Mouse (Mus musculus): ENCODE measurements around the gene March1. TPM values are rescaled to one million over a fixed set of nuclear protein-coding genes. Genes with fewer than 3 reads are reported as not detected.
A peak's percentile ranks its signal among the peaks of the same experiment; 100 is the strongest.

The March1 gene
- total and polyA plus RNA-seq, 2 experiments from 2014 or later, result 42.8 to 47.5 TPM

DNA sequence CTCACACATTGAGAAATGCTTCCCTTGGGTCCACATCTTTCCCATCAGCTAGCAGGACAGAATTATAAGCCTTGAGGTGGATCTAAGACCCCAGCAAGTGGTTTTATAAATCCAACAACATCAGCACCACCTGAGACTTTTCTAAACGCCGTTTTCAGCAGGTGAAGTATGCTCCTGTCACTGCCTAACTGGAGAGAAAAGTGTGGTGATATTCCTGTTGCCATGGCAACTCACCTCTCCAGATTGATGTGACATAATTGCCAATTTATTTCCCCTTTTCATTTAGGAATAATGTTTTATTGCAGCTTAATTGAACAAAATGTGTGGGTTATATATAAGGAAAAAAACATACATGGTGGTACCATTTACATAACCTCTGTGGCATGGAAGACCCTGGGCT lies 565.8 kb downstream of the March1 start:
- Histone ChIP-seq H3K4me2 (ENCODE audit: low read depth, low read length) (no peak overlapping the region), H3K4me3 (ENCODE audit: low read length) (no peak overlapping the region), H3K9ac (replicated peaks; ENCODE audit: low read length) (no peak overlapping the region), H3K36me3 (ENCODE audit: insufficient read depth, low read length) (no peaks in the 10 kb centered on the region), H3K27ac (no peak overlapping the region), H3K9me3 (ENCODE audit: low read length) (no peaks in the 10 kb centered on the region), H3K4me1 (ENCODE audit: insufficient read depth, low read length) (no peaks in the 10 kb centered on the region), H3K27me3 (ENCODE audit: insufficient read depth, low read length) (no peaks in the 10 kb centered on the region)
- DNase-seq (ENCODE audit: low spot score) (peak; percentile 24), ATAC-seq (no peak)
- no peak for TF ChIP-seq CTCF (IDR thresholded peaks at IDR 0.05; ENCODE audit: low read depth)
- 39% methylated on average over 2 of the region's 2 CpGs for WGBS

DNA sequence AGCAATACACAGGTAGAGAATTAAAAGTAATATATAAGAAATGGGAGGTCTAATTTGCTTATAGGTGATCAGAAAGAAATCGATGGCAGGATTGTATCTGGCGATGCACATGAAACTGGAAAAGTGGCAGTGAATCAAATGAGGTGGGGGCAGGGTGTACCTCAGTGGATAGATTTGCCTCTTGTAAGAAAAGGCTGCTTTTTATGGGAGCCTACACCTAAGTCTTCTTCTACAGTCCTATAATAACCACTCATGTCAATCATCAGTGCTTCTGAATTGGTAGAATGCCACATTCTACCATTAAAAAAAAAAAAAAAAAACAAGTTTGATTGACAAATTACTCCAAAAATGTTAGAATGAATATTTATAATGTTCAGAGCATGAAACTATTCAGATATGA lies 567.5 kb downstream of the March1 start:
- no peak for DNase-seq (ENCODE audit: low spot score)
- TF ChIP-seq CTCF (IDR thresholded peaks at IDR 0.05; ENCODE audit: low read depth), result no peak
- ATAC-seq, result no peak
- Histone ChIP-seq H3K36me3 (ENCODE audit: insufficient read depth, low read length) (no peaks in the 10 kb centered on the region), H3K27me3 (ENCODE audit: insufficient read depth, low read length) (no peaks in the 10 kb centered on the region), H3K9me3 (ENCODE audit: low read length) (no peaks in the 10 kb centered on the region), H3K4me3 (ENCODE audit: low read length) (no peak overlapping the region), H3K4me1 (ENCODE audit: insufficient read depth, low read length) (no peaks in the 10 kb centered on the region), H3K27ac (no peak overlapping the region), H3K4me2 (ENCODE audit: low read depth, low read length) (no peak overlapping the region), H3K9ac (replicated peaks; ENCODE audit: low read length) (no peak overlapping the region)
- WGBS, result 92% methylated on average over 2 of the region's 2 CpGs

DNA sequence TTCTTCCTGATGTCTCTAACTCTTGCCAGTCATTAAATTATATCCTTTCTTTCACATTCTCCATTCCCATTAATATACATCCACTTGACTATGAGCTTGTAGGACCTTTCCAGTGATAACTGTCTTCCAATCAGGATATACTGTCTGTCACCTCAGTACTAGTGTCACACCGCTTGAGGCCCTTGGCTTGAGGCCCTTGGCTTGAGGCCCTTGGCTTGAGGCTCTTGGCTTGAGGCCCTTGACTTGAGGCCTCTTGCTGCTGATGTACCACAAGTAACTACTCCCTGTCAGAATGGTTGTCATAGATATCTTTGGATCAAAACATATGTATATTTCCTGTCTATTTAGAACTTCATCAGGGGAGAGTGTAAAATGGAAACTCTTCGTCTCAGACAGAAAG lies 576.7 kb downstream of the March1 start:
- no peak overlapping the region for H3K4me3 ChIP-seq (ENCODE audit: low read length)
- H3K4me1 ChIP-seq (ENCODE audit: insufficient read depth, low read length), result no peaks in the 10 kb centered on the region
- ATAC-seq (no peak), DNase-seq (ENCODE audit: low spot score) (peak; percentile 9)
- TF ChIP-seq CTCF (IDR thresholded peaks at IDR 0.05; ENCODE audit: low read depth), result no peak
- no peaks in the 10 kb centered on the region for H3K9me3 ChIP-seq (ENCODE audit: low read length)
- H3K4me2 ChIP-seq (ENCODE audit: low read depth, low read length), result no peak overlapping the region
- no peak overlapping the region for H3K27ac ChIP-seq
- H3K9ac ChIP-seq (replicated peaks; ENCODE audit: low read length), result no peak overlapping the region
- H3K36me3 ChIP-seq (ENCODE audit: insufficient read depth, low read length), result no peaks in the 10 kb centered on the region
- WGBS, result 64% methylated on average over 2 of the region's 2 CpGs
- H3K27me3 ChIP-seq (ENCODE audit: insufficient read depth, low read length), result no peaks in the 10 kb centered on the region

DNA sequence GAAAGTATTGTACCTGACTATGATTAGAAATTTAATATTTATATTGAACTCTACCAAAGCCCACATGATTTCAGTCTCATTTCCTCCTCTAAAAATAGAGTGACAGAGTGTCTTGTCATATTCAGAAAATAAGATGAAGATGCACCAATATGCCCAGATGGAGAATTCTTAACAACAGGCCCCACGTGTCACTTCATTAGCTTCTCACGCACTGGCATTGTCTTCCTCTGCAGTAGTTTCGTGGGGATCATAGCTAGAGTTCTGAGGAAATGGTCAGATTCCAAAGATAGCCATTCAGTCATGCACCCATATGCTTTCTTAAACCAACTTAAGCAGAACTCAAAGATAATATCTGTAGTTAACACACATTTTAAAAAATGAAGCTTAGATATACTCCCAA lies 582.5 kb downstream of the March1 start:
- Histone ChIP-seq H3K9me3 (ENCODE audit: low read length) (no peaks in the 10 kb centered on the region), H3K4me1 (ENCODE audit: insufficient read depth, low read length) (no peaks in the 10 kb centered on the region), H3K4me3 (ENCODE audit: low read length) (no peak overlapping the region), H3K4me2 (ENCODE audit: low read depth, low read length) (no peak overlapping the region), H3K27me3 (ENCODE audit: insufficient read depth, low read length) (no peaks in the 10 kb centered on the region), H3K9ac (replicated peaks; ENCODE audit: low read length) (no peak overlapping the region), H3K27ac (no peak overlapping the region), H3K36me3 (ENCODE audit: insufficient read depth, low read length) (no peaks in the 10 kb centered on the region)
- TF ChIP-seq CTCF (IDR thresholded peaks at IDR 0.05; ENCODE audit: low read depth), result no peak
- no peak for ATAC-seq
- DNase-seq (ENCODE audit: low spot score), result no peak
- 83% methylated on average over 3 of the region's 3 CpGs for WGBS

DNA sequence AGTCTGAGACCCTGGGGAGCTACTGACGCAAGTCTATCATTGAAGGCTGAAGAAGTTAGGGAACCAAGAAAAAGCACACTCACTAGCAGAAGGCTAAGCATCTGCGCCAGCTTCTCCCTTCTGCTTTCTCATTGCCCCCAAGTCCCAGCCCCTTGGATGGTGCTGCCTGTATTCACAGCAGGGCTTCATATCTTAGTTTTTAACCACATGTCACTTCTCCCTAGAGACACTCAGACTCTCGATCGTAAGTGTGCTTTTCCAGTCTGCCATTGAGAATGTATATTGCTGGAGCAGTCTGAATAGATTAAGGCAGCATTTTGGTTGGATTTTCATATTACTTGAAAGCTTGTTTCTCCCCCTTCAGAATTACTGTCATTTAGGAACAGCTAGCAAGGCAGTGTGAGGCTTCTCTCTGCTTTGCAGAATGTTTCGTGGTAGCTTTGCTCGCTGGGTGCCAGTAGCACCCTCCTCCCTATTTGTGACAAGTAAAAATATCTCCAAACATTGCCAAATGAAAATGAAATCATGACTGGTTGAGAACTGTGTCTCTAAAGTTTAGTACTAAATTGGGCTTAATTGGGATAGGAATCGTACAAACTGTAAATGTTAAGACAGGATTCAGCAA lies 586.2 kb downstream of the March1 start:
- H3K4me1 ChIP-seq (ENCODE audit: insufficient read depth, low read length), result no peaks in the 10 kb centered on the region
- DNase-seq (ENCODE audit: low spot score) (no peak), ATAC-seq (no peak)
- no peak overlapping the region for H3K4me2 ChIP-seq (ENCODE audit: low read depth, low read length)
- H3K9me3 ChIP-seq (ENCODE audit: low read length), result no peaks in the 10 kb centered on the region
- no peaks in the 10 kb centered on the region for H3K36me3 ChIP-seq (ENCODE audit: insufficient read depth, low read length)
- 76% methylated on average over 7 of the region's 7 CpGs for WGBS
- no peak overlapping the region for H3K27ac ChIP-seq
- H3K4me3 ChIP-seq (ENCODE audit: low read length), result no peak overlapping the region
- H3K9ac ChIP-seq (replicated peaks; ENCODE audit: low read length), result no peak overlapping the region
- no peak for TF ChIP-seq CTCF (IDR thresholded peaks at IDR 0.05; ENCODE audit: low read depth)
- H3K27me3 ChIP-seq (ENCODE audit: insufficient read depth, low read length), result no peaks in the 10 kb centered on the region

DNA sequence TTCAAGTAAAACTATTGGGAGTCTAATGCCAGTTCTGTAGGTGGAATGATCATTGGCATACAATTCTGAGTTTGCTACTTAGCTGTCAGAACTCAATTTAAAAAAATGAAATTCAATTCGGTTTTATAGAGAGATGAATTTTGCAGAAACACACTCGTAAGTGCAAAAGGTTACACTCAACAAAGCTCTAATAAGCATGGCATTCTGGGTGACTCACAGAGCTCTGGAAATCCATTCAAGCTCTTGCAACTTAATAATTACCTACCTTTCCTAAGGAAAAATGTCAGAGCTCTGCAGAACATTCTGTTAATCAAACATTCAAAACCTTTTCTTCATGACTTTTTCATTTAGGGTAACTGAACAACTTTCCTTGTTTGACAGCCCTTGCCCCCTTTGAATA lies 591.9 kb downstream of the March1 start:
- DNase-seq (ENCODE audit: low spot score) (no peak), ATAC-seq (no peak)
- 65% methylated on average over 2 of the region's 2 CpGs for WGBS
- H3K9ac ChIP-seq (replicated peaks; ENCODE audit: low read length), result no peak overlapping the region
- H3K27ac ChIP-seq, result no peak overlapping the region
- H3K4me2 ChIP-seq (ENCODE audit: low read depth, low read length), result no peak overlapping the region
- H3K9me3 ChIP-seq (ENCODE audit: low read length), result no peaks in the 10 kb centered on the region
- TF ChIP-seq CTCF (IDR thresholded peaks at IDR 0.05; ENCODE audit: low read depth), result no peak
- H3K4me3 ChIP-seq (ENCODE audit: low read length), result no peak overlapping the region
- H3K27me3 ChIP-seq (ENCODE audit: insufficient read depth, low read length), result no peaks in the 10 kb centered on the region
- no peaks in the 10 kb centered on the region for H3K36me3 ChIP-seq (ENCODE audit: insufficient read depth, low read length)
- H3K4me1 ChIP-seq (ENCODE audit: insufficient read depth, low read length), result no peaks in the 10 kb centered on the region

DNA sequence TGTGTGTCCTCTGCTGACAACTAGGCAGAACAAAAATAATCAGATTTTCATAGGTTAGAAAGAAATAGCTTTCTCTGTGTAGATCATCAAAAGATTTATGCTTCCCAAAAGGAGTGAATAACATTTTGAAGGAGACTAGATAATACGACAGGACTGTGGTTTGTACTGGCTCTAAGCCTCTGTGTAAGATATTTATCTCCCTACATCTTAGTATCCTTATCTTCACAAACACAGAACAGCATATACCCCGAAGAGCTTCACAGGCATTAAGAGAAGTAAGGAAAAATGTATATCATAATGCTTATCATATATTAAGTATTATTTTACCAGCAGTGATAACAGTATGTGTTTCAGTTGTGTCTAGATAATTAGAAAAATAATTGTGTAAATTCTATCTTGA lies 592.6 kb downstream of the March1 start:
- TF ChIP-seq CTCF (IDR thresholded peaks at IDR 0.05; ENCODE audit: low read depth), result no peak

More for the DNA sequence above, 592.6 kb downstream of the March1 start:
- Histone ChIP-seq H3K4me3 (ENCODE audit: low read length) (no peak overlapping the region), H3K4me1 (ENCODE audit: insufficient read depth, low read length) (no peaks in the 10 kb centered on the region), H3K9ac (replicated peaks; ENCODE audit: low read length) (no peak overlapping the region), H3K36me3 (ENCODE audit: insufficient read depth, low read length) (no peaks in the 10 kb centered on the region), H3K27ac (no peak overlapping the region), H3K4me2 (ENCODE audit: low read depth, low read length) (no peak overlapping the region), H3K27me3 (ENCODE audit: insufficient read depth, low read length) (no peaks in the 10 kb centered on the region), H3K9me3 (ENCODE audit: low read length) (no peaks in the 10 kb centered on the region)
- WGBS, result 72% methylated on average over 2 of the region's 2 CpGs
- DNase-seq (ENCODE audit: low spot score) (no peak), ATAC-seq (no peak)
